Mouse (Mus musculus): Measurements from ENCODE around the gene Cyp8b1.

Gene Cyp8b1

GRCm38 (mm10) chr9:121916102-121916501 lies at the start of gene Cyp8b1:
Gene Cyp8b1 (minus strand): TSS chr9:121916305.
- no peak for DNase-seq (ENCODE audit: extremely low spot score, low read depth, low spot score)

- no peak for DNase-seq (ENCODE audit: extremely low spot score, low read depth, low spot score)
These were observed 48.8 kb upstream of the Cyp8b1 start for GRCm38 (mm10) chr9:121964941-121965340.

- DNase-seq (ENCODE audit: extremely low spot score, low read depth, low spot score) = no peak
These were observed 44.0 kb upstream of the Cyp8b1 start for GRCm38 (mm10) chr9:121959966-121960635.

- no peak for DNase-seq (ENCODE audit: extremely low spot score, low read depth, low spot score)
These were observed 36.5 kb upstream of the Cyp8b1 start for GRCm38 (mm10) chr9:121952596-121952995.

DNA sequence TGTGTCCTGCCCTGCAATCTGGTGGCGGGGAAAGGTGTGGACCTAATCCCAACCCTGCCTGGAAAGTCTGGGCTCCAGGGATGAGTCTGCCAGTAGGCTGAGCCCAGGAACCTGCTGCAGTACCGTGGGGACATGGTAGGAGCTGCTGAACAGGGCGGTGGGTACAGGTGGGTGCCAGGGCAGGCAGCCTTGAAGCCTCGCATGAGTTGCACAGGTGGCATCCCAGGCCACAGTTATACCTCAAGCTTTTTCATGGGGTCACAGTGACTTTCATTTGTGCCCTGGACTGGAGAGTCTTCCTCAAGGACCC lies 35.0 kb upstream of the Cyp8b1 start:
- DNase-seq (ENCODE audit: extremely low spot score, low read depth, low spot score) = no peak

GRCm38 (mm10) chr9:121950418-121951113 lies 34.5 kb upstream of the Cyp8b1 start, which contains the start of gene Fam198a:
Gene Fam198a (plus strand): TSS chr9:121950988.
- no peak for DNase-seq (ENCODE audit: extremely low spot score, low read depth, low spot score)

GRCm38 (mm10) chr9:121948431-121948830 lies 32.3 kb upstream of the Cyp8b1 start:
- no peak for DNase-seq (ENCODE audit: extremely low spot score, low read depth, low spot score)

DNA sequence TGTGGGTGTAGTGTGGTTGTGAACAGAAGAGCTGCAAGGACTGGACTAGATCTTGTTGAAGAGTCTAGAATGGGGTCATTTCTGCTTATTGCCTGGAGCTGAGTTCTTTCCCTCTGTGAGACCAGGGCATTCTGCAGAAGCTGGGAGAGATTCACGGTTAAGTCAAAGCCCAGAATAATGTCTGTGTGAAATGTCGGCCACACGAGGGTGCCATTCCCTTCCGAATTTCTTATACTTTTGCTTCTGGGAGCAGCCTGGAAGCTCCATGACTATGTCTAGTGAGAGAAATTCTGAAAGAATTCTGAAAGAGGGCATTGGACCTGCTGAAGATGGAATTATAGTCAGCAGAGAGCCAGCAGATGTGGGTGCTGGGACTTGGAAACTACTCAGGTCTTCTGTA lies 31.7 kb upstream of the Cyp8b1 start:
- DNase-seq (ENCODE audit: extremely low spot score, low read depth, low spot score) = no peak

GRCm38 (mm10) chr9:121943628-121944027 lies 27.5 kb upstream of the Cyp8b1 start:
- DNase-seq (ENCODE audit: extremely low spot score, low read depth, low spot score) = no peak

GRCm38 (mm10) chr9:121943005-121943404 lies 26.9 kb upstream of the Cyp8b1 start:
- no peak for DNase-seq (ENCODE audit: extremely low spot score, low read depth, low spot score)

DNA sequence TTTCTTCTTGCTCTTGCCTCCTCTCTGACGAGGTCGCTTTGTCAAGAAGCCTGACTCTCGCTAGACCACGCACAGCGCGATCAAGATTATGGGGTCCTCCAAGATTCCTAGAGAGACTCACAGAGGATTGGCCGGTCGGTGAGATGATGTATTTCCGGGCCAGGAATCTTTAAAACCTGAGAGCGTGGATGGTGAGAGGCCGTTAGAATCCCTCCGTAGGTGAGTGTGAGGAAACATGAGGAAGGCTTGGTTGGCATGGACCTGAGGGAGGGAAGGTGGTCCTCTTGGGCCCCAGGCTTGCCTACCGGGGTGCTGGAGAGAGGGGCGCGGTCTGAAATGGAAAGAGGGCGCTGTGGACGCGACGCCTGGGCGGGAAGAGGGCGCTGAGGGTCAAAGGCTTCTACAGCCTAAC lies 21.8 kb upstream of the Cyp8b1 start:
- DNase-seq (ENCODE audit: extremely low spot score, low read depth, low spot score) = no peak

- DNase-seq (ENCODE audit: extremely low spot score, low read depth, low spot score) = no peak
These were observed 21.4 kb upstream of the Cyp8b1 start for GRCm38 (mm10) chr9:121937451-121937864.

DNA sequence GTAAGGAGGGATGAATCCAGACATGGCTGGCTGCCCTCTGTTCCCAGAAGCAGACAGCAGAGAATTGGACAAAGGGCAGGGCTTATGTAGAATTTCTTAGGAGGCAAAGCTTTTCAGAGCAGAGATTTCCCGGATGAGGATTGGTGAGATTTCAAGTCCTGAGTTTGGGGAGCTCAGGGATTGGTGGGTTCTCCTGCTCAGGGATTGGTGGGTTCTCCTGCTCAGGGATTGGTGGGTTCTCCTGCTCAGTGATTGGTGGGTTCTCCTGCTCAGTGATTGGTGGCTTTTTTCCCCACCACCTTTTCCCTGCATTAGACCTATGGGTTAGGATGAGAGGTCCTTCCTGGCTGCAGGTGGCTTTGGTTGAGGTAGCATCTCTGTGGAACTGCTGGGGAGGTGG lies 20.8 kb upstream of the Cyp8b1 start:
- no peak for DNase-seq (ENCODE audit: extremely low spot score, low read depth, low spot score)

- no peak for DNase-seq (ENCODE audit: extremely low spot score, low read depth, low spot score)
These were observed 18.8 kb upstream of the Cyp8b1 start for GRCm38 (mm10) chr9:121934856-121935255.

GRCm38 (mm10) chr9:121928498-121928897 lies 12.4 kb upstream of the Cyp8b1 start:
- DNase-seq (ENCODE audit: extremely low spot score, low read depth, low spot score) = no peak

GRCm38 (mm10) chr9:121927721-121928120 lies 11.6 kb upstream of the Cyp8b1 start:
- DNase-seq (ENCODE audit: extremely low spot score, low read depth, low spot score) = no peak

DNA sequence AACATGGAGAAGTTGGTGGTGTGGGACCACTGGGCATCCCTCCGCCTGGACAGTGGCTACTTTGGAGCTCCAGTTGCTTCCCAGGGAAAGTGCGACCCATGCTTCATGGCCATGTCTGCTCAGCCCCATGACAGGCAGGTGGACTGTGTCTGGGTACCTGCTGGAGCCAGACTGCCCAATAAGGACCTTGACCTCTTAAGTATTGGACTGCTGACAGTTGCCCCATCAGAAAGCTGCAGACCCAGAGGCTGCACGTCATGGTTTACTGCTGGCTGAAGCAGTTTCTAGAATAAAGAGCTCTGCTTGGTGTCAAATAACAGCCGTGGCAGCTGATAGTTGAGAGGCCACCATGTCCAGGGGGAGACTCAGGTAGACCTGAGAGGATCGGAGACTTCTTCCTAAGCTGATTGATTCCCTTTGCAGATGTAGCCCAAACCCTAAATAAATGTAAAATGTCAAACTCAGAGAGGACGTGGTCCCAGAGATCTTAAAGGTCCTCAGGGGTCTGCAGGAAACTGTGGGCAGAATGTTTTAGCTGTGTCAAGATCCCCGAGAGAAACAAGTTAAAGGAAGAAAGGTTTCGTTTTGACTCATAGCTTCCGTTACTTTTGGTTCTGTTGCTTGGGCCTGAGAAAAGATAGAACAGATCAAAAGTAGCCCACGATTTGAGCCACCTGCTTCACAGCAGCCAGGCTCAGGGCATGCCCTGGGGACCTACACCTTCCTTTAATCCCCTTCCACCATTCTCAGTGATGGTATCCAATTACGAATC lies 10.7 kb upstream of the Cyp8b1 start:
- DNase-seq (ENCODE audit: extremely low spot score, low read depth, low spot score) = no peak

DNA sequence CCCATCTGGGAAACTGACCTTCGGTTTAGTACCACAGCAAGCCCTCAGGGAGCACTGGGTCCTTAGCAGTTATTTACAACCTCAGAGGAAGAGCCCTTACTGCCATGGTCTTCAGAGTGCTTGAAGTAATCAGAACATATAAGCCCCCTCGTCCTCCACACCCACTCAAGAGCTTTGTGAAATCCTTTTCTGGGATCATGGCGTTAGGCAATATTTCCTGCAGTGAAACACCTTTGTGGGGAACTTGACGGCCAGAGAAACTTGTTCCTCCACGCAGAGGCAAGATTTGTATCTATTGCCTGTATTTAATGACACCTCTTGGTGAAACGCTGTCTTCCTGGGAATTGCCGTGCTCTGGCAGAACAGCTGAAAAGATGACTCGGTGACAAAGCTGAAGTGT lies 9.9 kb upstream of the Cyp8b1 start:
- no peak for DNase-seq (ENCODE audit: extremely low spot score, low read depth, low spot score)

GRCm38 (mm10) chr9:121924901-121925560 lies 8.9 kb upstream of the Cyp8b1 start:
- DNase-seq (ENCODE audit: extremely low spot score, low read depth, low spot score) = no peak

- no peak for DNase-seq (ENCODE audit: extremely low spot score, low read depth, low spot score)
These were observed 7.8 kb upstream of the Cyp8b1 start for GRCm38 (mm10) chr9:121923906-121924305.

DNA sequence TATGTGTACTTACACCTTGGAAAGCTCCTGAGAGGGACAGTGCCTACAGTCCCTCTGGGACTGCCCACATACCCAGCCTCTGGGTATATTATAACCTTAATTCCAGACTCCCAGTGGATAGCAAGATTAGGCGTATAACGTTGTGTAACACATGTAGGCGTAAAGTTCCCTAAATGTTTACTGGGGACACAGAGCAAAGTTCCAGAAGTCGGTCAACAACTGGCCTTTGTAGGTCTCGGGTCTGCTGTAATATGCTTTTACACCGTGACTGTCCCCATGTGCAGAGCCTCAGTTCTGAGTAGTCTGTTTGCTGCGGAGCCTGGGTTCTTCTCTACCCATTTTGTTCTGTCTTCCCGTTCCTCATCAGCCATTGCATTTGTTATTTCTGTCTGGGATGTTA lies 7.3 kb upstream of the Cyp8b1 start:
- no peak for DNase-seq (ENCODE audit: extremely low spot score, low read depth, low spot score)

Data from hindlimb bud, embryonic 11.5 days (tissue).